Mouse (Mus musculus): ENCODE measurements around the gene Mme.

Mme gene

DNA sequence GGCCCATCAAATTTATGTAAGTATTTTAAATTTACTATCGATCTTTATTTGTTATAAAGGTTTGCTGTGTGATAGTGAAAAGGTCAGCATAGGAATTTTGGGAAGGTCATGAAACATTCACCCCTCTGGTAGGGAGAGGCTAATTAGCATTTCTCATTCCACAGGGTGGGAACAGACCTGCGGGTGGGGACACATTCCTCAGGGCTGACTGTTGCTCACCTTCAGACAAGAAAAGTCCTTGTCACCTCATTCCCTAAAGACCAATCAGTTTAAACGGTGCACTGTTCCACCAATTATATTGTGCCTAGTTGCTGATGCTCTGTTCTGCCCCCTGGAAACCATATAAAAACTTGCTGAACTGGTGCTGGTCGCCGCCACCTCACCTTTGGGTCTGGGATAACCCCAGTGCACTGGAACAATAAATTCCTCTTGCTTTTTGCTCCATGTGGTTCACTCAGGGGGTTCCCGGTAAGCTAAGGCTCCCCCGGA, at the start of gene Mme:
Gene Mme, plus strand, starts transcription at position 439 of the 489 bp plus-strand sequence.
- DNase-seq: no peak

DNA sequence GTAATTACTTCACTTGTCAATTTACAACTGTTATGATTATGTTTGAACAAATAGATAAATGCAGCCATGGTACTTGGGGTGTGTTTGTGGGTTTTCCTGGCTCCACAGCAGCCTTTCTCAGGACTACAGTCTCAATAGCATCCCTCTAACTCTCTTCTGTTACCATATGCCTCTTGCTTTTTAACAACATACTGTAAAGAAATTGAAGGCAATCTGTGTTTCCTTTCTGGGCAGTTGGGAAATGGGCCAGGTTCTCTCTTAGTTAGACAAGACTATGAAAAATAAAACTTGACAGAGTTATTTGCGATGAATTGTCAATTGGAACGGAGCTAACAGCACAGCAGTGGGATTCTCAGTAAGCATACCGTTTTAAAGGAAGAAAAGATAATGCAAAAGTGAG, 44.8 kb upstream of the Mme start:
- no peak for DNase-seq

GRCm38 (mm10) chr3:63198026-63198425, 43.3 kb upstream of the Mme start:
- no peak for DNase-seq

- no peak for DNase-seq
Measured at GRCm38 (mm10) chr3:63221867-63222591, 19.3 kb upstream of the Mme start.

DNA sequence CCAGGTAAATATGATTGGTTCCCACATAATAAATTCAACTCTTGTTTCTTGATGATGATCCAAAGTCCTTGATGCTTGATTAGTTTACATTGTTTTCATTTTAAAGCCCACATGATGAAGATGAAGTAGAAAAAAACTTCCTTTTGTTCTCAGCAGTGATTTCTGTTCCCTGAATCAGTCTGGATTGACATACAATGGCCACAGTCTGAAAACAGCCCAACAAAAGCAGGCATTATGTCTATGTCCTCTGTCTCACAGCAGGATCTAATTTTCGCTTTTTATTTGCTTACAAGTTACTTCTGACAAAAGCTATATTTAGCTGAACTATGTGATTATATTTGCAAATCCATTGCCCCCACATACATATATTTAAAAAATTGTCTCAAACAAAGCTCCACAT, 17.7 kb upstream of the Mme start:
- no peak for DNase-seq

DNA sequence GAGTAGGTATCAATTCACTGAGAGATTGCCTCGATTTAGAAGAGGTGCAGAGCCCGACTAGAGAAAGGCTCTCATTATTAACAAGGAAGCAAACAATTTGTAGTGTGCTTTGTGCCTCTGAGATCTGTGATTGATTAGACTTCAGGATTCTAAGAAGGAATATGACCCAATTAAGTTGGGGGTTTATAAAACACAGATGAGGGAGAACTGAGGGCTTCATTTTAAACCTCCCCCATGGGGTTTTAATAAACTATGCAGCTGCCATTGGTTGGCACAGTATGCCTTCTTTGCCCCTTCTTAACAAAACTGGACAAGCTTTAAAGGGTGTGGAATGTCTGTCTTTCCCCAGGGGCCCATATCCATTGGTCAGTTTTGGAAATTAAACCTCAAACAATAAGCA, 5.4 kb upstream of the Mme start:
- no peak for DNase-seq

- no peak for DNase-seq
Measured at GRCm38 (mm10) chr3:63243721-63244120, 2.4 kb downstream of the Mme start.

DNA sequence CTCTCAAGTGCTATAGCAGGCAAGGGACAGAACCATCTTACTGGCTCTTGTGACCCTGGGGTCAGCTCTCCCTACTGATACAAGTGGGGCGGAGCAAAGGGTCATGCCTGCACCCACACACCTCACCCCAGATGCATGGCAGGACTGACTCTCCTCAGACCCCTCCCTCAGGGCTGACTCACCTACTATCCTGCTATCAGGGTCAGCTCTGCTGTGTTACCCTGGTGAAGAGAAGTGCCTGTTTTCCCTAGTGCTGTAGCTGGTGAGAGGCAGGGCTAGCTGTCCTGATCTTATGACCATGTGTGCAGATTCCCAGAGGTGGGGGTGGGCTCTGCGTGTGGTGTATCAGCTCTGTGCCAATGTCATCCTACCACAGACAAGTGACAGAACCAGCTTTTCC, 30.8 kb downstream of the Mme start:
- DNase-seq: no peak

DNA sequence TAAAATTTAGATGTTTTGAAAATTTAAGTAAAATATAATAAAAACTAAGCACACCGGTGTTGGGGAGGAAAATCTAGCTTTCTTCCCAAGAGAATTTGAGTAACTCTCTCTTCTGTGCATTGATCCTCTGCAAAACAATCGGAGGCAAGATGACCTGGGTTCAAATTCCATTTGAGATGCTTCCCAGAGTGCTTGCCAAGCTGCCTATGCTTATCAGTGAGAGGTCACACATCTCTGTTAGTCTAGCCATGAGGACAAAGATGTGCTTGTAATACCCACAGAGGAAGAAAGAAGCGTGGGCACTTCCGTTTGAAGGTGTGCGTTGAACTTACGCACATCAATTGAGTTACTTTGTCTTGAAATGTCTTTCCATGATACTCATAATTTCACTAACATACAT, 53.0 kb downstream of the Mme start:
- no peak for DNase-seq

GRCm38 (mm10) chr3:63294791-63295190, 53.5 kb downstream of the Mme start:
- DNase-seq: no peak

GRCm38 (mm10) chr3:63295237-63295636, 53.9 kb downstream of the Mme start:
- DNase-seq: no peak

DNA sequence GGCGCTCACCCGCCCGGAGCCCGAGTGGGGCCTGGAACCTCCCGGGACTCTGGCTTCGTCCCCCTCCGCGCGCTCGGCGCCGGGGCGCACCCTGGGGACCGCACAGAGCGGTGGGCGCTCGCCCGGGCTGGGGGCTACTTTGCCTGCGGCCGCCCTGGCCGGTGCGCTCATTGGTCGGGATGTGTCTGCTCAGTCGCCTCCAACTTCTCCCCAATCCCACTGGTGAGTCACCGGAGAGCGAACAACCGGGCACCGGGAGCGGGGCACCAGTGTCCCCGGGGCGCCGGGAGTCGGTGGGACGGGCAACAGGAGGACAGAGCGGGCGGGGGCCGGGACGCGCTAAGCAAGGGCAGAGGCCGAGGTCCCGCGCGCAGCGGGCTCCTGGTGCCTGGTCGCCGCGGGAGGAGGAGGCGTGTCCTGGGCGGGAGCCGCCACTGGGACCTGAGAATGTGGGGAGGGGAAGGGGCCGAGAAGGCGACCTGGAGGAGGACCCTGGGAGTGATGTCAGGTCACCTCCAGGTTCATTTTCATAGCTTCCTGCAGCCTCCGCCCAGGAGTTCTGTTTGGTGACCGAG, 54.4 kb downstream of the Mme start:
- DNase-seq: peak; percentile 96

GRCm38 (mm10) chr3:63296411-63296810, 55.1 kb downstream of the Mme start:
- DNase-seq: peak; percentile 88

GRCm38 (mm10) chr3:63297787-63298186, 56.5 kb downstream of the Mme start:
- peak; percentile 95 for DNase-seq

DNA sequence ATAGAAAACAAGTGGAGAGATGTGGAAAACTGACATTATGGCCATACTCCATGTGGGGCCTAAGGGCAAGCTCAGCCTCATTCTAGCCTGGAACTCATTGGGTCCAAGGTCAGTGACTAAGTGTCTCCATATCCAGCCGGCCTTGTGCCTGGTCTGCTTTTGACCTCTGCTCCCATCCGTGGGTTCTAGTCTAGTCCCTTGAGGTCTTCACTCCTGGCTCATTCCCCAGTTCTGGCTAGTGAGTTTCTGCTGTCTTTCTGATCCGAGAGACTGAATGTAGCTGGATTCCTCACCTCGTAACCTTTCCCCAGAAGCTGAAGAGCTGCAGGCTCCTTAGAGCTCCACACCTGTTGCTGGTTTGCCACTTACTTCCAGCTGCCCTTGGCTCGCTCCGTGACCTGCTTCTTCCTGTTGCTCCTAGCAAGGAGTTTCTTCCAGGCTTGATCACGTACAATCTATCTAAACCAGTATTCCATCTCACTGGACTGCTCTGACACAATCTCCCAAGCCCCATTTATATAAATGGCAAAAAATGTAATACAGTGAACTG, 73.9 kb downstream of the Mme start:
- peak; percentile 76 for DNase-seq

DNA sequence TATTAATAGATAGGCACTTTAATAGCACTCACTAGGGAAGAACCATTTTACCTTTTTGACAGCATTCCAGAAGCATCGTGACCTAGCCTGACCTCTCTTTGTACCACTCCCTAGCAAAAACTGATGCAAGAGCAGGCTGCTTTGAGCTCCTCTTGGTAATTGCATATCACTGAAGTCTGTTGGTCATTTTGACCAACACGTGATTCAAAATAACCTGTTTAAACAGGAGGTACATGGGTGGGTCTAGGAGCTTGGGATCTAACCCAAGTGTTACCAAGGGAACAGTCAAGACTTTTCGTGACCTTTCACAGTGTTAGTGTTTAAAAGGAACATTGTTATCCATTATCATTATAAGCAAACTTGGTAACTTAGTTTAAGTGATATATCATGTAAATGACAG, 76.2 kb downstream of the Mme start:
- DNase-seq: no peak

- DNase-seq: no peak
Measured at GRCm38 (mm10) chr3:63325615-63326014, 84.3 kb downstream of the Mme start.

DNA sequence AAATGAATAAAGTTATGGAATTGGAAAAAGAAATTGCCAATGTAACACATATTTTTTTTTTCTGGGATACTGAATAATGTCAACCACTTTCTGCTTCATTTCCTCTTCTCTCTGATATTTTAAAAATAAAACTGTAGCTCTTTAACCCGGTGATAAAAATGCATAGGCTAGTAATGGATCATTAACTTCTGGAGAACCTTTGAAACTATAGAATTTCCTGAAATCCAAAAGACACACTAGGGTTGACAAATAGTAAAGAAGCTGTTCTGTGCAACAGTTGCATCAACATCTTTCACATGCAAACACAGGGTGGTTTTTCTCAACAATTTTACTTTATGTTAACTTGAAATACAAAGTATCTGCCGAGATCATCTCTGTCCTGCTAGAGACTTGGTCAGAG, 98.8 kb downstream of the Mme start:
- DNase-seq: no peak

DNA sequence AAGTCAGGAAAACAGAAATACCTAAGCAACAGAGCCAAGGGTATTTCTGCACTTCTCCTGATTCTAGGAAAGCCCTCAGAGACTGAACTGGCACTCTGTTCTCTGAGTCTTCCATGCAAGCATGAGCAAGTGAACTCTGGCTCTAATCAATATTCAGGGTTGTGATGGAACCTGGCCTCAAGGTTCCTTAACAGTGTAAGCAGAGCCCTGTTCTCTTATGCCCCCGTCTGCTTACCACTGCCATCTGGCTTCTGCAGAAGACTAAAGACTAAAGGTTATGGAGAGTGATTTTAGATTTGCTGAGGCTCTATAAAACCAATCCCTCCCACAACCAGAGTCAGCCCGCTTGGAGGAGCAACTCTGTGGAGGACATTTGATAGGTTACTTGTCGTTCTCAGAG, 99.2 kb downstream of the Mme start:
- no peak for DNase-seq

GRCm38 (mm10) chr3:63341481-63341880, 100.1 kb downstream of the Mme start:
- no peak for DNase-seq

GRCm38 (mm10) chr3:63344998-63345397, 103.7 kb downstream of the Mme start:
- no peak for DNase-seq

- no peak for DNase-seq
Measured at GRCm38 (mm10) chr3:63348893-63349426, 107.6 kb downstream of the Mme start.

DNA sequence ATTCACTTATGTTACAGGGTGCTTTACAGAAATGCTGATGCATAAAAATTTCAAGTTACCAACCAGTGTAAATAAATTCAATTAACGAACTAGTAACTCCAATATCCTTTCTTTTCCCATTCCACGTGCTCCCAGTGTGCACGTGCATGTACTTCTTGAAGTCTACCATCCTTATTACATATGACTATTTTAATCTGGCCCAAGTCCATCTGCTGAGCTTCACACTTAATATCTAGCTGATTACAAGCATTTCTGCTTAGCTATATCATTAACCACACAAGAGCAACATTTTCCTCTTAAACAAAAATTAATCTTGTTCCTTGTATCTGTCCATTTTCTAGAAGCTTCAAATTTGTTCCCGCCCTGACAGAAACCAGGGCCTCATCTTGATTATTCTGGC, 108.9 kb downstream of the Mme start:
- DNase-seq: no peak

- DNase-seq: no peak
Measured at GRCm38 (mm10) chr3:63350704-63351103, 109.4 kb downstream of the Mme start.
